Mouse (Mus musculus): ENCODE data around the gene Dusp5.

DNA sequence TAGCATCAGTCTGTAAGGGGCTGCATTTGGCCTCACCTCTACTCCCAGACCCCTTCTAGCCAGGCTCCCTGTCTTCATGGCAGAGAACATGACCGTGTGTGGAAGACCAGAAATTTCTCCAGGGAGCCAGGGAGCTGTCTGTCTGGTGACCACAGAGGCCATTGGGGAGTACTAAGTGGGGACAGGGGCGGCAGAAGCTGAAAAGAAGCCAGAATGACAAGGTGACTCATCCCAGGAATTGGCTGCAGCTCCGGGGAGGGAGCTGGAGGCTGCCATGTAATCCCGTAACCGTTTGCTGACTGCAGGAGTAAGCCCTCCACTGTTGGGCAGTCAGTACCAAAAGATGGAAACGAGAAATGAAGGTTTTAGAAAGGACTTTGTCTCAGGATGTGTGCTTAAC, 3.1 kb downstream of the Dusp5 start:
- no peak for TF ChIP-seq CTCF (IDR thresholded peaks at IDR 0.05; ENCODE audit: low read depth)
- TF ChIP-seq EP300 (optimal IDR thresholded peaks at IDR 0.05), result no peak
